Comparison of ENCODE assay signal across 7 mouse cellular contexts in the genomic region with DNA sequence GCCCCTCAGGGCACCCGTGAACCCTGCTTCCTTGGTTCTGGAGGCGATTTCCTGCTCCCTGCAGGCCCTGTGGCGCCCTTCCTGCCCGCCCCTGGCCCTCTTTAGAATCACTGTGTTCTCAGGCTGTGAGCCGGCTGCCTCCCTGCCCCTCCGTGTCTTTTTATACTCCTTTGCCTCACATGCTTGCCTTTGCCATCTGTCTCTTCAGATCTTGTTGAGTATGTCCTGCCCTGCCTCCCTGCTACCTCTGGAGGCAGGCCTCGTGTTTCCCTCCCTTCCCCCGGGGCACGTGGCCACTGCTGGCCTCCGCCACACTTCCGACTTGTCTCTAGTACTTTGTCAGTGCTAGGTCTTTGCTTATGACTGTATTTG. TPM values are rescaled to one million over a fixed set of nuclear protein-coding genes. Genes with fewer than 3 reads are reported as not detected.
DNase-seq lines count a peak whose midpoint lies in the region; ATAC-seq and TF ChIP-seq lines count a peak whose summit lies in the region.

No protein-coding gene starts in this region.

- H3K9ac ChIP-seq in neural tube, embryonic 11.5 days (ENCODE audit: low read length) = peak overlapping the region; percentile 22; the same call in 1 of the 2 replicates
- peak overlapping the region; percentile 60 for H3K9ac ChIP-seq in hindbrain, embryonic 13.5 days
- peak overlapping the region; percentile 48 for H3K9ac ChIP-seq in limb, embryonic 13.5 days

- DNase-seq in neural tube, embryonic 11.5 days (ENCODE audit: low spot score) = no peak
- DNase-seq in neural tube, embryonic 10.5 days (ENCODE audit: extremely low spot score, low spot score) = no peak
- no peak for DNase-seq in forebrain, embryonic 10.5 days (ENCODE audit: extremely low spot score, low spot score)
- DNase-seq in natural killer cell, adult 2 months (ENCODE audit: low spot score in 2 of 2) = no peak

- TF ChIP-seq CTCF in small intestine, adult 2 months (IDR thresholded peaks at IDR 0.05; ENCODE audit: extremely low read depth, insufficient read length, insufficient replicate concordance, low read depth, low read length) = no peak

- no peak for ATAC-seq in neural tube, embryonic 11.5 days (ENCODE audit: insufficient read depth, low FRiP score, low TSS enrichment)
- no peak for ATAC-seq in hindbrain, embryonic 13.5 days (ENCODE audit: low FRiP score)
- no peak for ATAC-seq in limb, embryonic 13.5 days (ENCODE audit: low FRiP score, low read depth)

- peak overlapping the region; percentile 60; the same call in 1 of the 2 replicates for H3K27ac ChIP-seq in neural tube, embryonic 11.5 days (ENCODE audit: low read depth, low read length)
- H3K27ac ChIP-seq in forebrain, embryonic 10.5 days = peak overlapping the region; percentile 76
- peak overlapping the region; percentile 48 for H3K27ac ChIP-seq in hindbrain, embryonic 13.5 days
- peak overlapping the region; percentile 44; the same call in 1 of the 2 replicates for H3K27ac ChIP-seq in limb, embryonic 13.5 days
- H3K27ac ChIP-seq in small intestine, adult 2 months (ENCODE audit: insufficient read depth, low read depth, low read length) = 0 out of 2 replicates have a peak overlapping the region, but pooled peaks have one; percentile 9

- H3K9me3 ChIP-seq in neural tube, embryonic 11.5 days (ENCODE audit: control insufficient read depth, low read length) = no peaks in the 10 kb centered on the region
- H3K9me3 ChIP-seq in forebrain, embryonic 10.5 days = no peaks in the 10 kb centered on the region
- H3K9me3 ChIP-seq in hindbrain, embryonic 13.5 days = no peaks in the 10 kb centered on the region
- no peaks in the 10 kb centered on the region for H3K9me3 ChIP-seq in limb, embryonic 13.5 days

- peaks cover 34% of the 10 kb centered on the region for H3K4me1 ChIP-seq in neural tube, embryonic 11.5 days (ENCODE audit: control insufficient read depth, insufficient read depth, low read length)
- H3K4me1 ChIP-seq in forebrain, embryonic 10.5 days = peaks cover 84% of the 10 kb centered on the region
- H3K4me1 ChIP-seq in hindbrain, embryonic 13.5 days (replicated peaks) = peaks cover 92% of the 10 kb centered on the region
- H3K4me1 ChIP-seq in limb, embryonic 13.5 days = peaks cover 94% of the 10 kb centered on the region
- peaks cover 22% of the 10 kb centered on the region for H3K4me1 ChIP-seq in small intestine, adult 2 months (ENCODE audit: control insufficient read depth, insufficient read depth, insufficient read length, low read length)

- no peak overlapping the region for H3K4me2 ChIP-seq in neural tube, embryonic 11.5 days (ENCODE audit: low read depth)
- H3K4me2 ChIP-seq in hindbrain, embryonic 13.5 days = peak overlapping the region; percentile 25
- peak overlapping the region; percentile 30 for H3K4me2 ChIP-seq in limb, embryonic 13.5 days (replicated peaks)

- WGBS in neural tube, embryonic 11.5 days = 36% methylated on average over 11 of the region's 11 CpGs
- 46% methylated on average over 11 of the region's 11 CpGs for WGBS in forebrain, embryonic 10.5 days
- WGBS in hindbrain, embryonic 13.5 days = 33% methylated on average over 11 of the region's 11 CpGs
- 29% methylated on average over 11 of the region's 11 CpGs for WGBS in limb, embryonic 13.5 days
- WGBS in small intestine, adult 2 months = 66% methylated on average over 11 of the region's 11 CpGs

- TF ChIP-seq POLR2A in small intestine, adult 2 months (IDR thresholded peaks at IDR 0.05; ENCODE audit: low read depth, low read length) = no peak

- no peak overlapping the region for H3K4me3 ChIP-seq in neural tube, embryonic 11.5 days (ENCODE audit: low read depth, low read length)
- peak overlapping the region; percentile 2; the same call in 1 of the 2 replicates for H3K4me3 ChIP-seq in forebrain, embryonic 10.5 days
- H3K4me3 ChIP-seq in hindbrain, embryonic 13.5 days = no peak overlapping the region
- H3K4me3 ChIP-seq in limb, embryonic 13.5 days = no peak overlapping the region
- H3K4me3 ChIP-seq in small intestine, adult 2 months (ENCODE audit: low read depth, low read length) = no peak overlapping the region

- H3K27me3 ChIP-seq in neural tube, embryonic 11.5 days (ENCODE audit: control insufficient read depth, insufficient read depth, low read length) = no peaks in the 10 kb centered on the region
- H3K27me3 ChIP-seq in forebrain, embryonic 10.5 days (ENCODE audit: poor library complexity, severe bottlenecking) = no peaks in the 10 kb centered on the region
- H3K27me3 ChIP-seq in hindbrain, embryonic 13.5 days = no peaks in the 10 kb centered on the region
- H3K27me3 ChIP-seq in limb, embryonic 13.5 days = no peaks in the 10 kb centered on the region
- no peaks in the 10 kb centered on the region for H3K27me3 ChIP-seq in small intestine, adult 2 months (ENCODE audit: control insufficient read depth, insufficient read depth, low read length)

- H3K36me3 ChIP-seq in neural tube, embryonic 11.5 days (ENCODE audit: control insufficient read depth, insufficient read depth, low read length) = no peaks in the 10 kb centered on the region; the same call in 1 of the 2 replicates
- peaks cover 22% of the 10 kb centered on the region for H3K36me3 ChIP-seq in forebrain, embryonic 10.5 days (replicated peaks)
- H3K36me3 ChIP-seq in hindbrain, embryonic 13.5 days = peaks cover 22% of the 10 kb centered on the region
- peaks cover 29% of the 10 kb centered on the region for H3K36me3 ChIP-seq in limb, embryonic 13.5 days
- H3K36me3 ChIP-seq in small intestine, adult 2 months (ENCODE audit: control insufficient read depth, insufficient read depth, low read length) = peaks cover 17% of the 10 kb centered on the region

RNA-seq across cellular contexts. Expression of a gene that starts 6.2 kb away (rescaled TPM):
- 41.5 and 44.2 TPM in 2 replicates for polyA plus RNA-seq in neural tube, embryonic 11.5 days (2014; fragmentation: Nextera tagmentation; extraction: Ambion mirVana)
- polyA plus RNA-seq in forebrain, embryonic 10.5 days (2016; fragmentation: Nextera tagmentation; extraction: Ambion mirVana) = 44.3 and 46.7 TPM in 2 replicates
- 63.3 and 65.9 TPM in 2 replicates for polyA plus RNA-seq in hindbrain, embryonic 13.5 days (2015; fragmentation: Nextera tagmentation; extraction: Ambion mirVana)
- polyA plus RNA-seq in limb, embryonic 13.5 days (2015; fragmentation: Nextera tagmentation; extraction: Ambion mirVana) = 61.2 and 65.4 TPM in 2 replicates
- polyA plus RNA-seq in small intestine, adult 2 months (2012; rRNA removed) = 32.6 and 49.2 TPM in 2 replicates

Comparison
In these comparisons a context has a peak if more than half of its experiments do, and no peak if none do; other contexts are left out.
1. H3K27ac ChIP-seq: peak in every context shown above with its lines; median percentile 76 in forebrain, embryonic 10.5 days; 60 in neural tube, embryonic 11.5 days; 48 in hindbrain, embryonic 13.5 days; 44 in limb, embryonic 13.5 days; 9 in small intestine, adult 2 months.